Mouse (Mus musculus) erythroid progenitor cell, adult 5-6 weeks (primary cell): ENCODE data around the gene Vmn1r116. TPM values are rescaled to one million over a fixed set of nuclear protein-coding genes. Genes with fewer than 3 reads are reported as not detected.
"Not testable (repeated sequence)": the region's sequence is repeated elsewhere in the genome, so short reads cannot be mapped to it uniquely, and the experiment has no call there.

Source experiments
- ATAC-seq: replicated peaks from 2 replicates; pipeline ENCODE4 v1.8.0; 2016; ENCODE audit warnings: moderate number of reproducible peaks, mild to moderate bottlenecking, moderate TSS enrichment, inconsistent platforms; ENCODE audit not compliant: poor library complexity, low FRiP score, severe bottlenecking
- total RNA-seq, 2 experiments: library from RNA; stranded (forward) in 1 of 2; stranded (reverse) in 1 of 2; fragments of 150-400 nt in 1 of 2; fragments of 186-747, 209-891 nt in 1 of 2; gene quantifications; 2 replicates each; pipeline versions ENCODE4 v1.2.3 to v1.2.4; 2015 to 2017; ENCODE audit warnings: low replicate concordance in 2 of 2

Gene Vmn1r116
- total RNA-seq (2015; ENCODE audit: low replicate concordance), result not detected in 2 replicates
- total RNA-seq (2017; ENCODE audit: low replicate concordance), result not detected in 2 replicates

GRCm38 (mm10) chr7:20871956-20872355, at the start of gene Vmn1r116:
Gene Vmn1r116, plus strand, starts transcription at chr7:20872256.
- ATAC-seq, result not testable (repeated sequence)

- ATAC-seq, result not testable (repeated sequence)
These were observed 27.2 kb upstream of the Vmn1r116 start, which contains the start of gene Vmn1r115 for GRCm38 (mm10) chr7:20844885-20845284. Gene Vmn1r115, minus strand, starts transcription at chr7:20844985.

GRCm38 (mm10) chr7:20884021-20884420, 12.0 kb downstream of the Vmn1r116 start, which contains the start of gene Vmn1r117:
Gene Vmn1r117, minus strand, starts transcription at chr7:20884121.
- not testable (repeated sequence) for ATAC-seq

GRCm38 (mm10) chr7:20912247-20912646, 40.2 kb downstream of the Vmn1r116 start, which contains the start of gene Vmn1r118:
Gene Vmn1r118, minus strand, starts transcription at chr7:20912347.
- ATAC-seq, result not testable (repeated sequence)

Other genes starting within 250 kb of the Vmn1r116 start
- gene Vmn1r107, start 203.3 kb upstream of the Vmn1r116 start, total RNA-seq (2015; ENCODE audit: low replicate concordance), result not detected in 2 replicates
- not detected in 2 replicates for gene Vmn1r107, start 203.3 kb upstream of the Vmn1r116 start, total RNA-seq (2017; ENCODE audit: low replicate concordance)
- gene Vmn1r111, start 169.0 kb upstream of the Vmn1r116 start, total RNA-seq (2015; ENCODE audit: low replicate concordance), result not detected in 2 replicates
- gene Vmn1r111, start 169.0 kb upstream of the Vmn1r116 start, total RNA-seq (2017; ENCODE audit: low replicate concordance), result not detected in 2 replicates
- not detected in 2 replicates for gene Gm10668, start 141.6 kb upstream of the Vmn1r116 start, total RNA-seq (2015; ENCODE audit: low replicate concordance)
- gene Gm10668, start 141.6 kb upstream of the Vmn1r116 start, total RNA-seq (2017; ENCODE audit: low replicate concordance), result not detected in 2 replicates
- gene Vmn1r112, start 101.1 kb upstream of the Vmn1r116 start, total RNA-seq (2015; ENCODE audit: low replicate concordance), result not detected in 2 replicates
- gene Vmn1r112, start 101.1 kb upstream of the Vmn1r116 start, total RNA-seq (2017; ENCODE audit: low replicate concordance), result not detected in 2 replicates
- not detected in 2 replicates for gene Vmn1r113, start 85.0 kb upstream of the Vmn1r116 start, total RNA-seq (2015; ENCODE audit: low replicate concordance)
- not detected in 2 replicates for gene Vmn1r113, start 85.0 kb upstream of the Vmn1r116 start, total RNA-seq (2017; ENCODE audit: low replicate concordance)
- not detected in 2 replicates for gene Vmn1r114, start 60.1 kb upstream of the Vmn1r116 start, total RNA-seq (2015; ENCODE audit: low replicate concordance)
- gene Vmn1r114, start 60.1 kb upstream of the Vmn1r116 start, total RNA-seq (2017; ENCODE audit: low replicate concordance), result not detected in 2 replicates
- gene Vmn1r115, start 27.3 kb upstream of the Vmn1r116 start, total RNA-seq (2015; ENCODE audit: low replicate concordance), result not detected in 2 replicates
- not detected in 2 replicates for gene Vmn1r115, start 27.3 kb upstream of the Vmn1r116 start, total RNA-seq (2017; ENCODE audit: low replicate concordance)
- not detected in 2 replicates for gene Vmn1r117, start 11.9 kb downstream of the Vmn1r116 start, total RNA-seq (2015; ENCODE audit: low replicate concordance)
- not detected in 2 replicates for gene Vmn1r117, start 11.9 kb downstream of the Vmn1r116 start, total RNA-seq (2017; ENCODE audit: low replicate concordance)
- gene Vmn1r118, start 40.1 kb downstream of the Vmn1r116 start, total RNA-seq (2015; ENCODE audit: low replicate concordance), result not detected in 2 replicates
- gene Vmn1r118, start 40.1 kb downstream of the Vmn1r116 start, total RNA-seq (2017; ENCODE audit: low replicate concordance), result not detected in 2 replicates
- not detected in 2 replicates for gene Vmn1r119, start 140.2 kb downstream of the Vmn1r116 start, total RNA-seq (2015; ENCODE audit: low replicate concordance)
- gene Vmn1r119, start 140.2 kb downstream of the Vmn1r116 start, total RNA-seq (2017; ENCODE audit: low replicate concordance), result not detected in 2 replicates
- not detected in 2 replicates for gene Vmn1r120, start 181.5 kb downstream of the Vmn1r116 start, total RNA-seq (2015; ENCODE audit: low replicate concordance)
- gene Vmn1r120, start 181.5 kb downstream of the Vmn1r116 start, total RNA-seq (2017; ENCODE audit: low replicate concordance), result not detected in 2 replicates
- gene Vmn1r121, start 226.3 kb downstream of the Vmn1r116 start, total RNA-seq (2015; ENCODE audit: low replicate concordance), result not detected in 2 replicates
- not detected in 2 replicates for gene Vmn1r121, start 226.3 kb downstream of the Vmn1r116 start, total RNA-seq (2017; ENCODE audit: low replicate concordance)